Mouse (Mus musculus) heart, embryonic 16.5 days (tissue): ENCODE measurements around the gene Shbg. TPM values are rescaled to one million over a fixed set of nuclear protein-coding genes. Genes with fewer than 3 reads are reported as not detected.

Experiments
- ATAC-seq: fragments of 200-750 bp; cut with Nextera tagmentation; replicated peaks from 2 replicates; pipeline ENCODE4 v1.8.0; 2017; ENCODE audit warnings: moderate number of reproducible peaks; ENCODE audit not compliant: insufficient read depth, low FRiP score; ENCODE audit errors: extremely low read depth
- H3K27ac ChIP-seq: fragments of 300-500 bp; sonication (generic); 2 replicates; pipeline ENCODE4 v1.5.1; 2014; ENCODE audit warnings: mild to moderate bottlenecking, low read length, control low read depth, moderate library complexity
- H3K27me3 ChIP-seq: fragments of 300-500 bp; sonication (generic); 2 replicates; pipeline ENCODE4 v1.6.1; 2014; ENCODE audit warnings: low read length, mixed read lengths; ENCODE audit not compliant: control insufficient read depth, insufficient read depth
- H3K36me3 ChIP-seq: fragments of 300-500 bp; sonication (generic); 2 replicates; pipeline ENCODE4 v1.6.1; 2014; ENCODE audit not compliant: control insufficient read depth, insufficient read depth
- H3K4me1 ChIP-seq: fragments of 300-500 bp; sonication (generic); 2 replicates; pipeline ENCODE4 v1.6.1; 2014; ENCODE audit warnings: low read length, mixed read lengths; ENCODE audit not compliant: control insufficient read depth, insufficient read depth
- H3K4me2 ChIP-seq: fragments of 300-500 bp; sonication (generic); 2 replicates; pipeline ENCODE4 v1.6.1; 2014; ENCODE audit warnings: low read depth, mild to moderate bottlenecking, control low read depth, low read length
- H3K4me3 ChIP-seq: fragments of 300-500 bp; sonication (generic); 2 replicates; pipeline ENCODE4 v1.5.1; 2014; ENCODE audit warnings: mild to moderate bottlenecking, control low read depth, low read length
- H3K9ac ChIP-seq: fragments of 300-500 bp; sonication (generic); 2 replicates; pipeline ENCODE4 v1.6.1; 2014; ENCODE audit warnings: low read length, control low read depth
- H3K9me3 ChIP-seq: fragments of 300-500 bp; sonication (generic); replicated peaks from 2 replicates; pipeline ENCODE4 v1.6.1; 2016; ENCODE audit warnings: low read length; ENCODE audit not compliant: control insufficient read depth
- WGBS: fragments of 180-500 bp; shearing (Covaris S2); extraction: QIAGEN DNeasy Blood & Tissue Kit; methylation state at CpG from one replicate; pipeline ENCODE4 v1.1.7; 2014; 5-methylcytosine and 5-hydroxymethylcytosine counted together
- polyA plus RNA-seq: library from polyadenylated mRNA; unstranded; fragments of >200 nt; fragmentation: Nextera tagmentation; extraction: Ambion mirVana; gene quantifications from 2 replicates; pipeline ENCODE4 v1.2.1, GENCODE M21; 2015

Shbg gene
- 0.20 TPM in 1 of 2 replicates, not detected in the other for polyA plus RNA-seq

GRCm38 (mm10) chr11:69617805-69618204 is at the start of gene Shbg:
Gene Shbg (minus strand): TSS chr11:69617905.
- WGBS = 47% methylated on average over 5 of the region's 5 CpGs
- 0 out of 2 replicates have a peak within 1 kb of the TSS, but pooled peaks have one; percentile 1 for H3K9ac ChIP-seq
- no peaks in the 10 kb centered on the region for H3K9me3 ChIP-seq

GRCm38 (mm10) chr11:69666665-69667005 is 48.9 kb upstream of the Shbg start:
- Histone ChIP-seq H3K27me3 (no peaks in the 10 kb centered on the region), H3K4me3 (no peak overlapping the region), H3K9ac (no peak overlapping the region), H3K4me1 (peaks cover 27% of the 10 kb centered on the region), H3K9me3 (no peaks in the 10 kb centered on the region), H3K36me3 (peaks cover 52% of the 10 kb centered on the region), H3K27ac (no peak overlapping the region), H3K4me2 (no peak overlapping the region)
- WGBS = 87% methylated on average over 3 of the region's 3 CpGs
- no peak for ATAC-seq

More at GRCm38 (mm10) chr11:69617805-69618204, at the start of gene Shbg:
- no peak for ATAC-seq
- no peaks in the 10 kb centered on the region for H3K36me3 ChIP-seq
- H3K27ac ChIP-seq = no peak within 1 kb of the TSS
- no peak within 1 kb of the TSS for H3K4me3 ChIP-seq
- peaks cover 3% of the 10 kb centered on the region; the same call in 1 of the 2 replicates for H3K27me3 ChIP-seq
- H3K4me2 ChIP-seq = no peak within 1 kb of the TSS
- H3K4me1 ChIP-seq = peaks cover 12% of the 10 kb centered on the region

- peak within 1 kb of the TSS; percentile 23; the same call in 1 of the 2 replicates for H3K27ac ChIP-seq
- H3K9ac ChIP-seq = no peak within 1 kb of the TSS
- 34% methylated on average over 7 of the region's 7 CpGs for WGBS
Measured at GRCm38 (mm10) chr11:69665961-69666664, 48.4 kb upstream of the Shbg start, which contains the start of gene Cd68. Gene Cd68 (minus strand): TSS chr11:69666153.

GRCm38 (mm10) chr11:69665457-69665960 is 47.8 kb upstream of the Shbg start:
- no peak overlapping the region for H3K9ac ChIP-seq
- H3K27me3 ChIP-seq = no peaks in the 10 kb centered on the region
- no peak overlapping the region for H3K4me2 ChIP-seq
- peaks cover 30% of the 10 kb centered on the region for H3K4me1 ChIP-seq
- H3K9me3 ChIP-seq = no peaks in the 10 kb centered on the region
- WGBS = 64% methylated on average over 9 of the region's 9 CpGs
- peak overlapping the region; percentile 23; the same call in 1 of the 2 replicates for H3K27ac ChIP-seq
- no peak overlapping the region for H3K4me3 ChIP-seq
- H3K36me3 ChIP-seq = peaks cover 49% of the 10 kb centered on the region
- ATAC-seq = no peak

More at GRCm38 (mm10) chr11:69665961-69666664, 48.4 kb upstream of the Shbg start, which contains the start of gene Cd68:
- Histone ChIP-seq H3K36me3 (peaks cover 52% of the 10 kb centered on the region), H3K4me1 (peaks cover 32% of the 10 kb centered on the region), H3K27me3 (no peaks in the 10 kb centered on the region), H3K9me3 (no peaks in the 10 kb centered on the region), H3K4me3 (no peak within 1 kb of the TSS), H3K4me2 (no peak within 1 kb of the TSS)
- ATAC-seq = no peak

- Histone ChIP-seq H3K27ac (no peak overlapping the region), H3K4me1 (peaks cover 24% of the 10 kb centered on the region), H3K9ac (no peak overlapping the region), H3K9me3 (no peaks in the 10 kb centered on the region), H3K27me3 (no peaks in the 10 kb centered on the region), H3K4me3 (no peak overlapping the region), H3K4me2 (no peak overlapping the region), H3K36me3 (peaks cover 43% of the 10 kb centered on the region)
- WGBS = 91% methylated on average over 7 of the region's 7 CpGs
- ATAC-seq = no peak
Measured at GRCm38 (mm10) chr11:69664841-69665240, 47.1 kb upstream of the Shbg start.

GRCm38 (mm10) chr11:69663795-69664194 is 46.1 kb upstream of the Shbg start:
- Histone ChIP-seq H3K4me2 (no peak overlapping the region), H3K36me3 (peaks cover 36% of the 10 kb centered on the region), H3K27me3 (no peaks in the 10 kb centered on the region), H3K27ac (peak overlapping the region; percentile 98; the same call in 1 of the 2 replicates), H3K9ac (no peak overlapping the region), H3K4me1 (peaks cover 15% of the 10 kb centered on the region), H3K4me3 (no peak overlapping the region), H3K9me3 (no peaks in the 10 kb centered on the region)
- WGBS = 77% methylated on average over 6 of the region's 6 CpGs
- no peak for ATAC-seq

- peak overlapping the region; percentile 98 for H3K27ac ChIP-seq
- H3K27me3 ChIP-seq = no peaks in the 10 kb centered on the region
- peak overlapping the region; percentile 75 for H3K4me3 ChIP-seq
- H3K36me3 ChIP-seq = peaks cover 36% of the 10 kb centered on the region
- peak overlapping the region; percentile 76 for H3K9ac ChIP-seq
- H3K9me3 ChIP-seq = no peaks in the 10 kb centered on the region
- peaks cover 15% of the 10 kb centered on the region for H3K4me1 ChIP-seq
- H3K4me2 ChIP-seq = peak overlapping the region; percentile 76
- 64% methylated on average over 13 of the region's 13 CpGs for WGBS
- no peak for ATAC-seq
Measured at GRCm38 (mm10) chr11:69662967-69663671, 45.4 kb upstream of the Shbg start.

GRCm38 (mm10) chr11:69662213-69662966 is 44.7 kb upstream of the Shbg start, which contains the start of gene Mpdu1:
Gene Mpdu1 (minus strand): TSS chr11:69662642.
- WGBS = under 1% methylated on average over 48 of the region's 48 CpGs
- peak; percentile 96 for ATAC-seq
- H3K36me3 ChIP-seq = peaks cover 36% of the 10 kb centered on the region
- peaks cover 15% of the 10 kb centered on the region for H3K4me1 ChIP-seq
- peak within 1 kb of the TSS; percentile 76 for H3K9ac ChIP-seq
- H3K27me3 ChIP-seq = no peaks in the 10 kb centered on the region
- H3K4me2 ChIP-seq = peak within 1 kb of the TSS; percentile 76
- H3K9me3 ChIP-seq = no peaks in the 10 kb centered on the region
- peak within 1 kb of the TSS; percentile 98 for H3K27ac ChIP-seq
- peak within 1 kb of the TSS; percentile 75 for H3K4me3 ChIP-seq
